Mouse (Mus musculus): Measurements from ENCODE around the gene Dirc2. TPM values are rescaled to one million over a fixed set of nuclear protein-coding genes. Genes with fewer than 3 reads are reported as not detected.

Gene Dirc2
- polyA plus RNA-seq, 1 experiment from 2014 or later: 20.9 TPM

DNA sequence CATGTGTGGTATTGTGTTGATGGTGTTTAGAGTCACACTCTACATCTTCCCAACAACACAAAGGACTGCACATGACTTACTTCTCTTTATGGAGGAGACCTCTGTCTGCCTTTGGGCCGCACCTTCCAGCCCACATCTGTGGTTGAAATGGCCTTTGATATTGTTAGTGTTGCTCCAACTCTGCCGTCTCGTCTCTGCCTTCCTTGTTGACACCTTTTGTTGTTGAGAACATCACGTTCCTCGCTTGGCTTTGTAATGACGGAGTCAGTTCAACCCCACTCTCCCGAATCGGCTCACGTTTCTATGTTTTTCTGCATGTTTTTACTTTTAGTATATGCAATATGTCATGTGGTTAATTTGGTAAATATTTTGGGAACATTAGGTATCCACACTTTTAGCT is 11.9 kb upstream of the Dirc2 start:
- ATAC-seq (ENCODE audit: insufficient read depth, low FRiP score, low TSS enrichment) (no peak), DNase-seq (ENCODE audit: low spot score) (no peak)
- Histone ChIP-seq H3K4me3 (ENCODE audit: low read depth, low read length) (no peak overlapping the region), H3K27ac (ENCODE audit: low read depth, low read length) (no peak overlapping the region), H3K27me3 (ENCODE audit: control insufficient read depth, insufficient read depth, low read length) (no peaks in the 10 kb centered on the region), H3K9me3 (ENCODE audit: control insufficient read depth, low read length) (no peaks in the 10 kb centered on the region), H3K4me2 (ENCODE audit: low read depth) (no peak overlapping the region), H3K9ac (ENCODE audit: low read length) (no peak overlapping the region), H3K4me1 (ENCODE audit: control insufficient read depth, insufficient read depth, low read length) (no peaks in the 10 kb centered on the region), H3K36me3 (ENCODE audit: control insufficient read depth, insufficient read depth, low read length) (no peaks in the 10 kb centered on the region)
- WGBS: 84% methylated on average over 9 of the region's 9 CpGs

DNA sequence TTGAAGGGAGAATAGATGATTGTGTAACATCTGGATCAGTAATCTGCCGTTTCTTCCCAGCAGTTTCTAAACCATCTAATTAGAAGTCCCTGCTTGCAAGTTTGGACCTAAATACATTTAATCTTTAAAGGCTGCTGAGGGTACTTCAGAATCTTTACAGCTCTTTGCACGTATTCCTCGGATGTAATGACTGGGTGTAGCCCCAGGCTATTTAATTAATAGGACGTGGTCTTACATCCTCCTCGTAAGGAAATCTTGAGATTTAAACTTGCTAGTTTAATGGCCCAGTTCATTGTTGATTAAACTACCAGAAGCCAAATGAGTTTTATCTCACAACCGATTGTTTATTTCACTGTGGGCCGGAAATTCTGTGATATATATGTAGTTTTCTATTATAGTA is 10.5 kb upstream of the Dirc2 start:
- Histone ChIP-seq H3K4me2 (ENCODE audit: low read depth) (no peak overlapping the region), H3K4me3 (ENCODE audit: low read depth, low read length) (no peak overlapping the region), H3K9me3 (ENCODE audit: control insufficient read depth, low read length) (no peaks in the 10 kb centered on the region), H3K4me1 (ENCODE audit: control insufficient read depth, insufficient read depth, low read length) (no peaks in the 10 kb centered on the region), H3K9ac (ENCODE audit: low read length) (no peak overlapping the region), H3K36me3 (ENCODE audit: control insufficient read depth, insufficient read depth, low read length) (no peaks in the 10 kb centered on the region), H3K27me3 (ENCODE audit: control insufficient read depth, insufficient read depth, low read length) (no peaks in the 10 kb centered on the region), H3K27ac (ENCODE audit: low read depth, low read length) (no peak overlapping the region)
- ATAC-seq (ENCODE audit: insufficient read depth, low FRiP score, low TSS enrichment) (no peak), DNase-seq (ENCODE audit: low spot score) (no peak)
- 84% methylated on average over 7 of the region's 7 CpGs for WGBS

DNA sequence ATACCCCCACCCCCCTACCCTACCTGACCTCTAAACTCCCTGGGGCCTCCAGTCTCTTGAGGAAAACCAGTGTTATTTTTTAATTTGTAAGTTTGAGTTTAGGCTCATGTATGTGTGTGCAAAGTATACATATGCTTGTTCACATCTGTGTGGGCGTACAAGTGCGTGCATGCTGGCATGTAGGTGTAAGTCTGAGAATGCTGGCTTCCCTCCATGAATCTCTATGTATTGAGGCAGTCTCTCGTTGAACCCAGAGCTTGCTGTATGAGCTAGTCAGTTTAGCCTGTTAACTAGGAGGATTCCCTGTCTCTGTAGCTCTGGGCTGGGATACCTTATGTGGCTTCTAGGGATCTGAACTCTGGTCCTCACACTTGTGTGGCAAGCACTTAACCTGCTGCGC is 8.6 kb upstream of the Dirc2 start:
- 97% methylated on average over 4 of the region's 4 CpGs for WGBS
- Histone ChIP-seq H3K9ac (ENCODE audit: low read length) (no peak overlapping the region), H3K4me2 (ENCODE audit: low read depth) (no peak overlapping the region), H3K27me3 (ENCODE audit: control insufficient read depth, insufficient read depth, low read length) (no peaks in the 10 kb centered on the region), H3K4me3 (ENCODE audit: low read depth, low read length) (no peak overlapping the region), H3K36me3 (ENCODE audit: control insufficient read depth, insufficient read depth, low read length) (no peaks in the 10 kb centered on the region), H3K9me3 (ENCODE audit: control insufficient read depth, low read length) (no peaks in the 10 kb centered on the region), H3K27ac (ENCODE audit: low read depth, low read length) (no peak overlapping the region), H3K4me1 (ENCODE audit: control insufficient read depth, insufficient read depth, low read length) (no peaks in the 10 kb centered on the region)
- no peak for ATAC-seq (ENCODE audit: insufficient read depth, low FRiP score, low TSS enrichment)
- no peak for DNase-seq (ENCODE audit: low spot score)

DNA sequence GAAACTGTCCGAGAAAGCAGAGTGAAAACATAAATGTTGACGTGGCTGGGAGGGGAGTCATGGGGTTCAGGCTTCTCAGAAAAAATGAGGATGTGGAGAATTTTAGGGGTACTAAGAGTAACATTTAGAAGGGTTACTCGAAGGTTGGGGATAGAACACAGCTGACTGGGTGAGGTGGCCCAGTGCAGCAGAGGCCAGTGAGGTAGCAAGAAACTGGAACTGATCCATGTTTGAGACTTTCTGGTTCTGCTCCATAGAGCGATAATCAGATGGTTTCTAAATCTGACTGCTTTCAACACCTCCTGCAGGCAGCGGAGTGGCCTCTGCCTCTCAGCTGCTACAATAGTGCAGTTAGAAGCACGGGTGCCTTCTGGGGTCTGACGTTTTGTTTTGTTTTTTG is 7.6 kb upstream of the Dirc2 start:
- H3K27ac ChIP-seq (ENCODE audit: low read depth, low read length): no peak overlapping the region
- H3K9ac ChIP-seq (ENCODE audit: low read length): no peak overlapping the region
- H3K27me3 ChIP-seq (ENCODE audit: control insufficient read depth, insufficient read depth, low read length): no peaks in the 10 kb centered on the region
- ATAC-seq (ENCODE audit: insufficient read depth, low FRiP score, low TSS enrichment) (no peak), DNase-seq (ENCODE audit: low spot score) (no peak)
- H3K4me2 ChIP-seq (ENCODE audit: low read depth): no peak overlapping the region
- 95% methylated on average over 7 of the region's 7 CpGs for WGBS
- H3K36me3 ChIP-seq (ENCODE audit: control insufficient read depth, insufficient read depth, low read length): no peaks in the 10 kb centered on the region
- no peak overlapping the region for H3K4me3 ChIP-seq (ENCODE audit: low read depth, low read length)
- no peaks in the 10 kb centered on the region for H3K4me1 ChIP-seq (ENCODE audit: control insufficient read depth, insufficient read depth, low read length)
- H3K9me3 ChIP-seq (ENCODE audit: control insufficient read depth, low read length): no peaks in the 10 kb centered on the region

DNA sequence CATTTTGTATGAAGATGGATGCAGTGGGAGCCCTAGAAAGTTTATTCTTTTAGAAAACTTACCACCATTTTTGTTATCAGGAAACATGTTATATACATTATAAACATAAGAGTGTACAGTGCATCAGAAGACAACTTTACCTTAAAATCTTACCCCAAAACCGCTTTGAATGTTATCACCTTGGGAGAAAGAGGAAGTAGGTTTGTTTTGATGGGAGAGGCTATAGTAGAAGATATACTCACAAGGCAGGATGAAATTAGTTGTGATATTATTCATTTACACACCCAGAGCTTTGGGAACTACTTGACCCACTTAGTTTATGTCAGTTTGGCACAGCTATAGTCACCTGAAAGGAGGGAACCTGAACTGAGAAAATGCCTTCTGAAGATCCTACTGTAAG is 6.7 kb upstream of the Dirc2 start:
- H3K9me3 ChIP-seq (ENCODE audit: control insufficient read depth, low read length): no peaks in the 10 kb centered on the region
- no peak for ATAC-seq (ENCODE audit: insufficient read depth, low FRiP score, low TSS enrichment)
- no peak overlapping the region for H3K4me2 ChIP-seq (ENCODE audit: low read depth)
- no peak overlapping the region for H3K9ac ChIP-seq (ENCODE audit: low read length)
- H3K36me3 ChIP-seq (ENCODE audit: control insufficient read depth, insufficient read depth, low read length): no peaks in the 10 kb centered on the region
- H3K27me3 ChIP-seq (ENCODE audit: control insufficient read depth, insufficient read depth, low read length): no peaks in the 10 kb centered on the region
- H3K27ac ChIP-seq (ENCODE audit: low read depth, low read length): no peak overlapping the region
- 93% methylated on average over 1 of the region's 1 CpGs for WGBS
- H3K4me1 ChIP-seq (ENCODE audit: control insufficient read depth, insufficient read depth, low read length): peaks cover 5% of the 10 kb centered on the region
- no peak for DNase-seq (ENCODE audit: low spot score)
- no peak overlapping the region for H3K4me3 ChIP-seq (ENCODE audit: low read depth, low read length)

DNA sequence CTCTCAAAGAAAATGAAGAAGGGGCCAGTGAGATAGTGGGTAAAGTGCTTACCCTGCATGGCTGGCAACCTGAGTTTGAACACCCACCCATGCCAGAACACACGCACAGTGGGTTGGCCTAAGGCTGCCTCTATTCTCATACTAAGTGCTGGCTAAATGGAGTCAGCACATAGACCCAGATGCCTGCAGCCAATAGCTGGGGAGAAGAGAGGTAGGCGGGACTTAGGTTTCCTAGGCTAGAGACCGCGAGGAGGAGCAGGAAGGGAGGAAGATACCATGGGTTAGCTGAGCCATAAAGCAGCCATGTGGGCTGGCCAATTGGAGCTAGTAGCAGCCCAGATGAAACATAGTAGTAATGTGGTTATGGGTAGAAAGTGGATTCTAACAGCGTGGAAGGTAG is 3.4 kb upstream of the Dirc2 start:
- Histone ChIP-seq H3K9ac (ENCODE audit: low read length) (no peak overlapping the region), H3K27ac (ENCODE audit: low read depth, low read length) (no peak overlapping the region), H3K36me3 (ENCODE audit: control insufficient read depth, insufficient read depth, low read length) (no peaks in the 10 kb centered on the region), H3K9me3 (ENCODE audit: control insufficient read depth, low read length) (no peaks in the 10 kb centered on the region), H3K27me3 (ENCODE audit: control insufficient read depth, insufficient read depth, low read length) (no peaks in the 10 kb centered on the region), H3K4me3 (ENCODE audit: low read depth, low read length) (no peak overlapping the region), H3K4me2 (ENCODE audit: low read depth) (no peak overlapping the region), H3K4me1 (ENCODE audit: control insufficient read depth, insufficient read depth, low read length) (peaks cover 13% of the 10 kb centered on the region)
- no peak for ATAC-seq (ENCODE audit: insufficient read depth, low FRiP score, low TSS enrichment)
- WGBS: 94% methylated on average over 5 of the region's 5 CpGs
- no peak for DNase-seq (ENCODE audit: low spot score)

DNA sequence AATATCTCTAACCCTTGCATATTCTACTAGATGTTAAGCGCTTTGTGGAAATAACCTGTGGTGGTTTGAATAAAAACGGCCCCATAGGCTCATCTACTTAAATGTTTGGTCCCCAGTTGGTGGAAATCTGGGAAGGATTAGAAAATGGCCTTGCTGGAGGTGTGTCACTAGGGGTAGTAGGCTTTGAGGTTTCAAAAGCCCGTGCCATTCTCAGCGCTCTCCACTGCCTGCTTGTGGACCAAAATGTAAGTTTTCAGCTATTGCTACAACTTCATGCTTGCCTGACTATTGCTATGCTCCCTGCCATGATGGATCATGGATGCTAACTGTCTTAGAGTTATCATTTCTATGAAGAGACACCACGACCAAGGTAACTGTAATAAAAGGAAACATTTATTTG is 2.5 kb upstream of the Dirc2 start:
- Histone ChIP-seq H3K36me3 (ENCODE audit: control insufficient read depth, insufficient read depth, low read length) (no peaks in the 10 kb centered on the region), H3K27me3 (ENCODE audit: control insufficient read depth, insufficient read depth, low read length) (no peaks in the 10 kb centered on the region), H3K4me1 (ENCODE audit: control insufficient read depth, insufficient read depth, low read length) (peaks cover 13% of the 10 kb centered on the region), H3K4me2 (ENCODE audit: low read depth) (no peak overlapping the region), H3K9ac (ENCODE audit: low read length) (no peak overlapping the region), H3K27ac (ENCODE audit: low read depth, low read length) (no peak overlapping the region), H3K4me3 (ENCODE audit: low read depth, low read length) (no peak overlapping the region), H3K9me3 (ENCODE audit: control insufficient read depth, low read length) (no peaks in the 10 kb centered on the region)
- 86% methylated on average over 5 of the region's 5 CpGs for WGBS
- ATAC-seq (ENCODE audit: insufficient read depth, low FRiP score, low TSS enrichment) (no peak), DNase-seq (ENCODE audit: low spot score) (no peak)

DNA sequence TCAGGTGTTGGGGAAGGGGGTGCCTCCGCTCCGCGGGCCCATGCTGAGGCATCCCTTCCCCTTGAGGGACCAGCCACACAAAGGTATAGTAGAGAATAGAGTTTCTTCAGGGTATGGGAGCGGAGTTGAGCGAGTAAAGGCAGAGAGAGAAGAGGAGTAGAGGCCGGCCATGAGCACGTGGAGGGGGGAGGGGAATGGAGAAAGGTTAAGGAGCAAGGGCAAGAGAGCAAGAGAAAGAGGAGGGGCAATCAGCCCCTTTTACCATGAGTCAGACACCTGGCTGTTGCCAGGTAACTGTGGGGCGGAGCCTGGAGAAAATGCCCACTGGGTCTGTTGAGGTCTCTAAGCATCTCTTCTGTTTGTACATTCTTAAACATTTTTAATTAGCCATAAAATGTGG is 2.0 kb upstream of the Dirc2 start:
- Histone ChIP-seq H3K27me3 (ENCODE audit: control insufficient read depth, insufficient read depth, low read length) (no peaks in the 10 kb centered on the region), H3K27ac (ENCODE audit: low read depth, low read length) (no peak overlapping the region), H3K36me3 (ENCODE audit: control insufficient read depth, insufficient read depth, low read length) (no peaks in the 10 kb centered on the region), H3K4me1 (ENCODE audit: control insufficient read depth, insufficient read depth, low read length) (peaks cover 13% of the 10 kb centered on the region), H3K9ac (ENCODE audit: low read length) (no peak overlapping the region), H3K9me3 (ENCODE audit: control insufficient read depth, low read length) (no peaks in the 10 kb centered on the region), H3K4me2 (ENCODE audit: low read depth) (peak overlapping the region; percentile 88), H3K4me3 (ENCODE audit: low read depth, low read length) (no peak overlapping the region; the same call in 1 of the 2 replicates)
- no peak for ATAC-seq (ENCODE audit: insufficient read depth, low FRiP score, low TSS enrichment)
- 20% methylated on average over 8 of the region's 8 CpGs for WGBS
- DNase-seq (ENCODE audit: low spot score): no peak

DNA sequence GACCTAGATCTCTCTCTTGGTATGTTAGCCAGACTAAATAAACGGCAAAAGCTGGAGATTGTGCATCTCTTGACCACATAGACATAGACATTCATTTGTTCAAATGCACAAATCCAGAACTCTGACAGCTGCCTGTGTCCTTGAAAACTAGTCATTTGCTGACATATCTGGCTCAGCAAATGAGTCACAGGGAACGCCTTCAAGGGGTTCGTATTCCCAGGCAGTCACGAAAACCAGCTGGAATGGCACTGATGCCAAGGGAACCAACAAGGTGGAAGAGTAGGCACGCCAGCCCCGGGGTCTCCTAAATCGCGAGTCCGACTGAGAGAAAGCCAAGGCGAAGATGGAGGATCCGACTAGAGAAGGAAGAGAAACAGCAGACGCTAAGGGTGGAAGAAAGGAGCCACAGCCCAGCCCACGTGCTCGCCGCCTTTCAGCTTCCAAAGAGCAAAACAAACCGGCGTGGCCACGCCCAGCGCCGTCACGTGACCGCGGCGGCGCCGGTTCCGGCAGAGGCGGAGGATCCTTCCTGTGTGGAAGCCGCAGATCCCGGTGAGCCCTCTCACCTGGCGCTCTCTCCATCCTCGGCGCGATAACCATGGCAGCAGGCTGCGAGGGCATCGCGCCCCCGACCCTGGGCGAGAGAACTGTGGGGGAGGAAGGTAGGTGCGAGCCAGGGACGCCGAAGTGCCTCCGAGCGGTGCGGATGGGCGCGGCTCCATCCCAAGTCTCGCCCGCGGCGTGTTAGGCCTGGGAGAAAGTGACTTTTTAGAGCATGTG is 912 bp upstream of the Dirc2 start, which contains the start of gene Hspbap1:
Gene Hspbap1, plus strand, starts transcription at position 498 of the 780 bp plus-strand sequence.
- under 1% methylated on average over 44 of the region's 51 CpGs for WGBS
- H3K9ac ChIP-seq (ENCODE audit: low read length): peak within 1 kb of the TSS; percentile 93

More for the DNA sequence above, 912 bp upstream of the Dirc2 start, which contains the start of gene Hspbap1:
- H3K4me3 ChIP-seq (ENCODE audit: low read depth, low read length): peak within 1 kb of the TSS; percentile 84
- H3K27me3 ChIP-seq (ENCODE audit: control insufficient read depth, insufficient read depth, low read length): no peaks in the 10 kb centered on the region
- peak within 1 kb of the TSS; percentile 64; the same call in 1 of the 2 replicates for H3K27ac ChIP-seq (ENCODE audit: low read depth, low read length)
- peaks cover 13% of the 10 kb centered on the region for H3K4me1 ChIP-seq (ENCODE audit: control insufficient read depth, insufficient read depth, low read length)
- peak; percentile 94 for DNase-seq (ENCODE audit: low spot score)
- no peaks in the 10 kb centered on the region for H3K9me3 ChIP-seq (ENCODE audit: control insufficient read depth, low read length)
- peak; percentile 86 for ATAC-seq (ENCODE audit: insufficient read depth, low FRiP score, low TSS enrichment)
- H3K4me2 ChIP-seq (ENCODE audit: low read depth): peak within 1 kb of the TSS; percentile 88
- no peaks in the 10 kb centered on the region for H3K36me3 ChIP-seq (ENCODE audit: control insufficient read depth, insufficient read depth, low read length)
